Mouse (Mus musculus) stomach, embryonic 16.5 days (tissue): ENCODE measurements at regions not wholly inside any gene's neighbourhood (a gene's known extent, or its start where the extent isn't known, plus 50 kb on each side); places are given as distances from the start of the nearest gene placed in this dataset.

Experiments
- ATAC-seq: fragments of 200-750 bp; cut with Nextera tagmentation; 2 replicates; pipeline ENCODE4 v1.8.0; 2017; ENCODE audit warnings: moderate number of reproducible peaks, moderate TSS enrichment; ENCODE audit not compliant: insufficient read depth, low FRiP score
- H3K27ac ChIP-seq: fragments of 300-500 bp; sonication (generic); 2 replicates; pipeline ENCODE4 v1.5.1; 2014; ENCODE audit warnings: low read length
- H3K27me3 ChIP-seq: fragments of 300-500 bp; sonication (generic); 2 replicates; pipeline ENCODE4 v1.6.1; 2014; ENCODE audit warnings: low read length, control low read depth, mixed read lengths; ENCODE audit not compliant: control insufficient read depth, insufficient read depth
- H3K36me3 ChIP-seq: fragments of 300-500 bp; sonication (generic); 2 replicates; pipeline ENCODE4 v1.6.1; 2014; ENCODE audit warnings: low read length; ENCODE audit not compliant: control insufficient read depth, insufficient read depth
- H3K4me1 ChIP-seq: fragments of 300-500 bp; sonication (generic); 2 replicates; pipeline ENCODE4 v1.6.1; 2014; ENCODE audit warnings: low read length, control low read depth, mixed read lengths; ENCODE audit not compliant: control insufficient read depth, insufficient read depth
- H3K4me2 ChIP-seq: fragments of 300-500 bp; sonication (generic); 2 replicates; pipeline ENCODE4 v1.6.1; 2014; ENCODE audit warnings: low read depth, low read length, mixed read lengths
- H3K4me3 ChIP-seq: fragments of 300-500 bp; sonication (generic); replicated peaks from 2 replicates; pipeline ENCODE4 v1.5.1; 2014; ENCODE audit warnings: mild to moderate bottlenecking, low read length
- H3K9ac ChIP-seq: fragments of 300-500 bp; sonication (generic); 2 replicates; pipeline ENCODE4 v1.6.1; 2014; ENCODE audit warnings: low read length
- H3K9me3 ChIP-seq: fragments of 300-500 bp; sonication (generic); replicated peaks from 2 replicates; pipeline ENCODE4 v1.6.1; 2016; ENCODE audit warnings: low read length, control low read depth; ENCODE audit not compliant: control insufficient read depth
- WGBS: fragments of 180-500 bp; shearing (Covaris S2); extraction: QIAGEN DNeasy Blood & Tissue Kit; methylation state at CpG from one replicate; pipeline ENCODE4 v1.1.7; 2014; 5-methylcytosine and 5-hydroxymethylcytosine counted together

DNA sequence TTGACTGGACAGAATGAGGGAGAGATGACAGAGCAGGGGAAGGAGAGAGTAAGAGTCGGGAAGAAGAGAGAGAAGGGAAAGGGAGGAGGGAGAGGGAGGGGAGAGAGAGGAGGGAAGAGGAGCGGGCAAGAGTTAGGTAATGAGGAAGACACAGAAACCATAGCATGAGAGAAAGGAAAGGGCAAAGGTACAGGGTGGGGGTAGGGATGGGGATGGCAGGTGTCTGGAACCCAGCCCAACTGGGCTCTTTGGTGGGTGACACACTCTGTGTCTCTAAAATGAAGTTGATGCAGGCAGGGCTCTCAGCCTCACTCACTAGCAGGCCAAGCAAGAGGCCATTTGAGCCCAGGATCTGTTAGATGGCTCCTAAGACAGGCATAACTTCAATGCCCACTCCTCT is 263.1 kb downstream of the Matn1 start:
- ATAC-seq, result no peak
- Histone ChIP-seq H3K4me3 (no peak overlapping the region), H3K27ac (no peak overlapping the region), H3K36me3 (no peaks in the 10 kb centered on the region), H3K4me1 (no peaks in the 10 kb centered on the region), H3K4me2 (no peak overlapping the region), H3K9me3 (peaks cover 10% of the 10 kb centered on the region; the same call in 1 of the 2 replicates), H3K27me3 (no peaks in the 10 kb centered on the region), H3K9ac (no peak overlapping the region)
- 58% methylated on average over 2 of the region's 2 CpGs for WGBS

DNA sequence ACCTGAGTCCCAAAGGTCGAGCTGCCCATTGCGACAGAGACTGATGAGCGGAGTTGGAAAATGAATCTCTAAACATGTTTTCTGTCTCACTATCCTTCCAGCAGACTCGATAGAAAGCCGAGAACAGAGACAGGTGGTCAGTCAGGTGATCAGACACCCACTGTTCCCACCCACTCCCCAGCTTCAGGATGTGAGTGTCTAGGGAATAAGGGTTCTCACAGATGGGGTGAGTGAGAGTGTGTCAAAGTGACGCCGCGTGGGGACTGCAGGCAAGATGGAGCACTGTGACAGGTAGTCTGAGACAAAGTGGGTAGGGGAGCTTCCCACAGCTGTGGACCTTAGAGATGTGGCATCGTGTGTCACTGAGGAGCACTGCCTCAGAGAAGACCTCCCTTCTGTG is 264.0 kb downstream of the Matn1 start:
- no peak overlapping the region for H3K4me2 ChIP-seq
- H3K27me3 ChIP-seq, result no peaks in the 10 kb centered on the region
- WGBS, result 71% methylated on average over 9 of the region's 9 CpGs
- ATAC-seq, result no peak
- no peak overlapping the region for H3K9ac ChIP-seq
- peaks cover 10% of the 10 kb centered on the region; the same call in 1 of the 2 replicates for H3K9me3 ChIP-seq
- H3K4me1 ChIP-seq, result no peaks in the 10 kb centered on the region
- H3K4me3 ChIP-seq, result no peak overlapping the region
- no peak overlapping the region for H3K27ac ChIP-seq
- H3K36me3 ChIP-seq, result no peaks in the 10 kb centered on the region

- Histone ChIP-seq H3K27ac (no peak overlapping the region), H3K36me3 (no peaks in the 10 kb centered on the region), H3K4me2 (no peak overlapping the region), H3K9me3 (peaks cover 10% of the 10 kb centered on the region; the same call in 1 of the 2 replicates), H3K4me1 (no peaks in the 10 kb centered on the region), H3K9ac (no peak overlapping the region), H3K4me3 (no peak overlapping the region), H3K27me3 (no peaks in the 10 kb centered on the region)
- WGBS, result 55% methylated on average over 6 of the region's 6 CpGs
- ATAC-seq, result no peak
These were observed 264.5 kb downstream of the Matn1 start for GRCm38 (mm10) chr4:131208637-131209036.

GRCm38 (mm10) chr4:131212711-131213110 is 268.5 kb downstream of the Matn1 start:
- Histone ChIP-seq H3K36me3 (no peaks in the 10 kb centered on the region), H3K9ac (no peak overlapping the region), H3K4me2 (no peak overlapping the region), H3K27ac (no peak overlapping the region), H3K4me3 (no peak overlapping the region), H3K9me3 (peaks cover 6% of the 10 kb centered on the region; the same call in 1 of the 2 replicates), H3K4me1 (no peaks in the 10 kb centered on the region), H3K27me3 (no peaks in the 10 kb centered on the region)
- WGBS, result 38% methylated on average over 4 of the region's 4 CpGs
- no peak for ATAC-seq

DNA sequence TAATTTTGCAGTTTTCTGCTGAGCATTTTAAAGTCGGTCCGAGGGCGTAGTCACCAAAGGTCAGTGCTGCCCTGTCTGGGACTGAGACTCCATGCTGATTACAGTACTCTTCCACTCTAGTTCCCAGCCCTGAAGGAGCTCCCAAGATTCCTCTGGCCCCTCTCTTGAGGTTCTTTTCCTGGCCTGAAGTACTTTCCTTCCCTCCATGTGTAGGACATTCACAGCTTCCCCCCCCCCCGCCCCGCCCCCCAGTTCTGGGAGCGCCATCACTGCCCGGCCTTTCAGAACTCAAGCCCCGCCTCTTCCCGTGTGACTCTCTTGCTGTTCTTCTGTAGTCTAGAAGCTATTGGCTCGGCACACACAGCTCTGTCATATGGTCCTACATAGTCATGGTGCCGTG is 271.5 kb downstream of the Matn1 start:
- 80% methylated on average over 11 of the region's 11 CpGs for WGBS
- H3K9ac ChIP-seq, result no peak overlapping the region
- H3K27me3 ChIP-seq, result no peaks in the 10 kb centered on the region
- peaks cover 6% of the 10 kb centered on the region; the same call in 1 of the 2 replicates for H3K9me3 ChIP-seq
- no peak for ATAC-seq
- H3K4me1 ChIP-seq, result no peaks in the 10 kb centered on the region
- no peaks in the 10 kb centered on the region for H3K36me3 ChIP-seq
- H3K4me2 ChIP-seq, result no peak overlapping the region
- no peak overlapping the region for H3K27ac ChIP-seq
- no peak overlapping the region for H3K4me3 ChIP-seq

DNA sequence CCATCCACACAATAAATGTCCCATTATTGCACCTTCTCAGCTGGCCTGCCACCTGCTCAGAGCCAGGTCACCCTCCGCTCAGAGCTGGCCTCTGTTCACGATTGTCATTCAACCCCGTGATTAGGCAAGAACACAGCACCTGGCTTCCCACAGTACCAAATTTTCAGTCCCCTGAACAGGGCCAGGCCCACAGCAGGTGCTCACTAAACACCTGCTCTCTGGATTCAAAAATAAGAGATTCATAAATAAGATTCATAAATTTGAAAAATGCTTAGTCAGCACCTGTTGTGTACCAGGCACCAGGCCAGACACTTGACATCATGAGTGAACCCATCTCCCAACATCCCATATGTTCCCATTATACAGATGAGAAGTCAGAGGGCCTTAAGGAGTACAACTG is 272.2 kb downstream of the Matn1 start:
- ATAC-seq, result no peak
- no peaks in the 10 kb centered on the region for H3K9me3 ChIP-seq
- H3K9ac ChIP-seq, result no peak overlapping the region

DNA sequence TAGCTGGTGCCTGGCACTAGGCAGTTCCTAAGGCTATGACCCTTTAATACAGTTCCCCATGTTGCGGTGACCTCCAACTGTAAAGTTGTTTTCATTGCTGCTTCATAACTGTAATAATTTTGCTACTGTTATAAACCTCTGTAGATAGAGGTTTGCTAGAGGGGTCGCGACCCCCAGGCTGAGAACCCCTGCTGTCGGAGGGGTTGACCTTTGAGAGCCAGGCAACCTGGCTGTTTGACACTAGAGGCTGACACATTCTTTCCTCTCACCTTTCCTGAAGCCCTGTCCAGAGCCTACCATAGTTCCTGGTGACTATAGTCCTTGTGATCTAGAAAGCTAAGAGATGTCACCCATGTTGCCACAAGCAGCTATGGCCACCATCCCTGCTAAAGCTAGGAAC is 272.9 kb downstream of the Matn1 start:
- Histone ChIP-seq H3K4me2 (no peak overlapping the region), H3K9ac (no peak overlapping the region), H3K27me3 (no peaks in the 10 kb centered on the region), H3K9me3 (no peaks in the 10 kb centered on the region), H3K4me3 (no peak overlapping the region), H3K36me3 (no peaks in the 10 kb centered on the region), H3K4me1 (no peaks in the 10 kb centered on the region), H3K27ac (no peak overlapping the region)
- WGBS, result 84% methylated on average over 4 of the region's 4 CpGs
- no peak for ATAC-seq

More for the DNA sequence above, 272.2 kb downstream of the Matn1 start:
- 88% methylated on average over 3 of the region's 3 CpGs for WGBS
- Histone ChIP-seq H3K4me3 (no peak overlapping the region), H3K27me3 (no peaks in the 10 kb centered on the region), H3K36me3 (no peaks in the 10 kb centered on the region), H3K4me2 (no peak overlapping the region), H3K4me1 (no peaks in the 10 kb centered on the region), H3K27ac (no peak overlapping the region)

DNA sequence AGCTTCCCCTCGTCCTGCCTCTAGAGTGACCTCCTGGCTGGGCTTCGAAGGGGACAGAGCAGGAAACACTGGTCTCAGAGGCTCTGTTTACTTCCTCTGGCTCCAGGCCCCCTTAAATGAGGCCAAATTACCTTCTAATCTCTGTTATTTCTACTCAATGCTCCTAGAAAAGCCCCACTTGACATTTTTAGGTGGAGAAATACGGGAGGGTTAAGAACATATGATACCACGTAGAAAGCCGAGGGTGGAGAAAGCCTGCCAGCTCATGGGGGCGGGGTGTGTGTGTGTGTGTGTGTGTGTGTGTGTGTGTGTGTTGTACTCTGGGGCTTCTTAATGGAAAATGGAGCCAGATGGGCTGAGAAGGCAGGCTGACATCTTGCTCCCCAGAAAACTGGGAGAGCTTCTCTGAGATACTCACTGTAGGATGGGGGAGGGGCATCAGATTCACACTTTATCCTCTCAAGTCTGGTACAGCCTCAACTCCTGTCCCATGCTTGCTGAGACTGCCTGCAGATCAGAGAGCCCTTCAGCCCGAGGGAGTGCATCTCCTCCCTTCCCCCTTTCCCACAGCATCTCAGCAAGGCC is 273.5 kb downstream of the Matn1 start:
- 23% methylated on average over 7 of the region's 7 CpGs for WGBS
- H3K4me2 ChIP-seq, result no peak overlapping the region
- no peaks in the 10 kb centered on the region for H3K4me1 ChIP-seq
- H3K4me3 ChIP-seq, result no peak overlapping the region
- no peak overlapping the region for H3K9ac ChIP-seq
- ATAC-seq, result no peak
- no peaks in the 10 kb centered on the region for H3K27me3 ChIP-seq
- no peak overlapping the region for H3K27ac ChIP-seq
- H3K36me3 ChIP-seq, result no peaks in the 10 kb centered on the region
- no peaks in the 10 kb centered on the region for H3K9me3 ChIP-seq

DNA sequence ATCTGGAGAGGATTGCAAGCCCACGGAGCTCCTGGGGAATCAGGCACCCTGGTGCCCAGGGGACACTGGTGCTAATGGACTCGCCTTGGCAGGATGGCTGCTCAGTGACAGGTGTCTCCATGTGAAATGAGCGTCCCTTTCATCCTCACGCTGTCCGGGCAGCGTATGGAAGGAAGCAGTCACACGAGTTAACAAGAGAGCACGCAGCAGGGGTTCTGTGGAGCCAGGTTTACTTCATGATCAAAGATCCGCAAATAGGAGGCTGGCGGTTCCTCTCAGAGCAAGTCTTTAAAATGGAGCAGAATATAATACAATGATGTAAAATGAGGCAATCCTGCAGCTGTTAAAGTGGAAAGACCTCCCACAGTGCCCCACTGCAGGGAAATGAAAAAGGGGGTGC is 276.8 kb downstream of the Matn1 start:
- 82% methylated on average over 10 of the region's 10 CpGs for WGBS
- no peak for ATAC-seq
- H3K9ac ChIP-seq, result no peak overlapping the region
- no peak overlapping the region for H3K27ac ChIP-seq
- H3K9me3 ChIP-seq, result no peaks in the 10 kb centered on the region
- no peaks in the 10 kb centered on the region for H3K4me1 ChIP-seq
- no peaks in the 10 kb centered on the region for H3K27me3 ChIP-seq
- no peaks in the 10 kb centered on the region for H3K36me3 ChIP-seq
- no peak overlapping the region for H3K4me3 ChIP-seq
- no peak overlapping the region for H3K4me2 ChIP-seq
